In genomic region chr11:8664393-8664743, GRCm38 (mm10) we compare ENCODE assay signal across 9 mouse cellular contexts. TPM values are rescaled to one million over a fixed set of nuclear protein-coding genes. Genes with fewer than 3 reads are reported as not detected.
DNase-seq lines count a peak whose midpoint lies in the region; ATAC-seq and TF ChIP-seq lines count a peak whose summit lies in the region.
"Had no signal": no experiment of that assay in that cellular context is flagged by ENCODE, and none has a peak within 500 bp of the region (broad histone marks: within the 10 kb centered on the region; RNA-seq: fewer than 3 reads in every experiment).

TSS of gene Tns3 (minus strand) at chr11:8664535.

- peaks cover 8% of the 10 kb centered on the region for H3K4me1 ChIP-seq in bone marrow, adult 2 months (ENCODE audit: control insufficient read depth, insufficient read depth, low read length)
- peaks cover 8% of the 10 kb centered on the region; the same call in 1 of the 2 replicates for H3K4me1 ChIP-seq in hindbrain, postnatal 0 days (ENCODE audit: insufficient read depth, low read length)

- TF ChIP-seq CTCF in bone marrow, adult 2 months (IDR thresholded peaks at IDR 0.05; ENCODE audit: control insufficient read depth, insufficient read depth, low read length): no peak; the same call in 1 of the 2 replicates
- no peak for TF ChIP-seq CTCF in hindbrain, postnatal 0 days (IDR thresholded peaks at IDR 0.05; ENCODE audit: low read depth)

- TF ChIP-seq POLR2A in bone marrow, adult 2 months (IDR thresholded peaks at IDR 0.05; ENCODE audit: borderline replicate concordance, control insufficient read depth, low read depth, low read length): no peak; the same call in 1 of the 2 replicates

- no peaks in the 10 kb centered on the region for H3K36me3 ChIP-seq in hindbrain, postnatal 0 days (ENCODE audit: insufficient read depth, low read length)

- intact Hi-C loops in left cerebral cortex, postnatal 4 days (cut with DNase I): no loop called here

- 1% methylated on average over 37 of the region's 37 CpGs for WGBS in bone marrow, adult 2 months
- 2% methylated on average over 31 of the region's 37 CpGs for WGBS in hindbrain, postnatal 0 days

- H3K27ac ChIP-seq in bone marrow, adult 2 months (ENCODE audit: control insufficient read depth, insufficient read depth, low read depth, low read length, poor library complexity): peak within 1 kb of the TSS; percentile 71; the same call in 1 of the 2 replicates
- H3K27ac ChIP-seq in hindbrain, postnatal 0 days: peak within 1 kb of the TSS; percentile 71; the same call in 1 of the 2 replicates

- peak within 1 kb of the TSS; percentile 81 for H3K9ac ChIP-seq in hindbrain, postnatal 0 days (replicated peaks; ENCODE audit: low read length)

- peak in 1 of 2 experiments; percentile 66 for DNase-seq in heart, adult 18-20 months
- no peak for DNase-seq in heart, adult 11 months
- peak; percentile 13 to 38 for DNase-seq in gastrocnemius, adult 8-10 months (ENCODE audit: low spot score in 2 of 2)
- peak; percentile 67 for DNase-seq in hindbrain, postnatal 0 days (ENCODE audit: low spot score)
- DNase-seq in left cerebral cortex, postnatal 4 days: peak; percentile 50
- DNase-seq in thymus, postnatal 14 days: peak; percentile 54

- peak within 1 kb of the TSS; percentile 62 for H3K4me3 ChIP-seq in bone marrow, adult 2 months (replicated peaks; ENCODE audit: control insufficient read depth, low read depth, low read length)
- peak within 1 kb of the TSS; percentile 80 for H3K4me3 ChIP-seq in hindbrain, postnatal 0 days (ENCODE audit: low read length)

- peak; percentile 65 for ATAC-seq in hindbrain, postnatal 0 days
- ATAC-seq in megakaryocyte progenitor cell, adult 5-6 weeks (replicated peaks; ENCODE audit: poor library complexity): peak; percentile 33

- H3K9me3 ChIP-seq in hindbrain, postnatal 0 days (ENCODE audit: low read length): no peaks in the 10 kb centered on the region

- peak within 1 kb of the TSS; percentile 99 for H3K4me2 ChIP-seq in hindbrain, postnatal 0 days (ENCODE audit: low read depth, low read length)

- no peaks in the 10 kb centered on the region for H3K27me3 ChIP-seq in hindbrain, postnatal 0 days (ENCODE audit: insufficient read depth, low read length)

RNA-seq across cellular contexts. Expression of gene Tns3, which starts in this region (rescaled TPM):
- total RNA-seq in heart, adult 18-20 months (2021): 10 to 100 TPM; 22.3 to 23.2 TPM
- 8.9 and 14.9 TPM in 2 replicates for polyA plus RNA-seq in bone marrow, adult 2 months (2011; ENCODE audit: insufficient read depth, insufficient read length, low replicate concordance, missing spikeins)
- total RNA-seq in gastrocnemius, adult 8-10 months (2022): 1 to 10 TPM; 4.4 to 8.4 (median 6.1) TPM
- 59.0 and 63.6 TPM in 2 replicates for total RNA-seq in hindbrain, postnatal 0 days (2014; rRNA removed)
- 8.2 and 8.9 TPM in 2 replicates for polyA plus RNA-seq in hindbrain, postnatal 0 days (2015; fragmentation: Nextera tagmentation; extraction: Ambion mirVana)
- 10 to 100 TPM; 19.5 to 21.4 TPM for total RNA-seq in left cerebral cortex, postnatal 4 days (2021)
- total RNA-seq in megakaryocyte progenitor cell, adult 5-6 weeks (2015): 20.8 and 27.0 TPM in 2 replicates
- 11.5 and 11.7 TPM in 2 replicates for total RNA-seq in megakaryocyte progenitor cell, adult 5-6 weeks (2017)
- total RNA-seq: MEL had no signal
